Mouse (Mus musculus) bone marrow macrophage, adult 2 months (primary cell): ENCODE measurements around the gene Pbx1.

Experiments used
- CTCF ChIP-seq: IDR thresholded peaks from 2 replicates; pipeline ENCODE4 v1.5.1; 2012; ENCODE audit warnings: low read depth, mild to moderate bottlenecking, low read length, moderate library complexity
- POLR2A ChIP-seq: IDR thresholded peaks from 2 replicates; pipeline ENCODE4 v1.6.1; 2012; ENCODE audit warnings: mild to moderate bottlenecking, low read depth, low read length, borderline replicate concordance

GRCm38 (mm10) chr1:168109797-168110196 lies 322.3 kb downstream of the Pbx1 start:
- no peak for TF ChIP-seq POLR2A
- no peak for TF ChIP-seq CTCF
